Mouse (Mus musculus) ES-Bruce4 (cell line): Measurements from ENCODE around the gene Chchd5. TPM values are rescaled to one million over a fixed set of nuclear protein-coding genes. Genes with fewer than 3 reads are reported as not detected.
A peak's percentile ranks its signal among the peaks of the same experiment; 100 is the strongest.

ENCODE experiments used
- H3K27ac ChIP-seq: 2 replicates; pipeline ENCODE4 v1.5.1; 2012; ENCODE audit warnings: low read length, inconsistent platforms; ENCODE audit not compliant: insufficient read depth
- H3K27me3 ChIP-seq: 2 replicates; pipeline ENCODE4 v1.6.1; 2012; ENCODE audit warnings: mild to moderate bottlenecking, low read length, inconsistent platforms; ENCODE audit not compliant: control insufficient read depth, poor library complexity, insufficient read depth, severe bottlenecking
- H3K36me3 ChIP-seq: 2 replicates; pipeline ENCODE4 v1.6.1; 2012; ENCODE audit warnings: inconsistent platforms, mild to moderate bottlenecking, low read length, moderate library complexity; ENCODE audit not compliant: control insufficient read depth, poor library complexity, insufficient read depth, severe bottlenecking
- H3K4me1 ChIP-seq: one replicate; pipeline ENCODE4 v1.8.1; 2011; ENCODE audit warnings: low read length; ENCODE audit not compliant: control insufficient read depth, insufficient read depth
- H3K4me3 ChIP-seq: 2 replicates; pipeline ENCODE4 v1.5.1; 2011; ENCODE audit warnings: low read depth, mild to moderate bottlenecking, low read length
- H3K9ac ChIP-seq: 2 replicates; pipeline ENCODE4 v1.6.1; 2012; ENCODE audit warnings: low read depth, mild to moderate bottlenecking, inconsistent platforms; ENCODE audit not compliant: poor library complexity, severe bottlenecking
- H3K9me3 ChIP-seq: replicated peaks from 2 replicates; pipeline ENCODE4 v1.6.1; 2012; ENCODE audit warnings: mild to moderate bottlenecking, low read length, inconsistent platforms; ENCODE audit not compliant: control insufficient read depth, poor library complexity, insufficient read depth, severe bottlenecking
- CTCF ChIP-seq: IDR thresholded peaks from one replicate; pipeline ENCODE4 v1.8.1; 2011; ENCODE audit warnings: low read depth, low read length
- EP300 ChIP-seq: IDR thresholded peaks from 2 replicates; pipeline ENCODE4 v1.6.1; 2011; ENCODE audit warnings: low read depth, low read length; ENCODE audit not compliant: insufficient read depth
- POLR2A ChIP-seq: IDR thresholded peaks from one replicate; pipeline ENCODE4 v1.8.1; 2011; ENCODE audit warnings: low read length; ENCODE audit not compliant: insufficient read depth
- polyA plus RNA-seq: library from polyadenylated mRNA; stranded (reverse); fragments of >200 nt; gene quantifications from 2 replicates; pipeline ENCODE4 v1.2.4, GENCODE M21; 2011; ENCODE audit warnings: low read depth; ENCODE audit not compliant: missing spikeins, insufficient read depth, insufficient read length

Chchd5 gene
- polyA plus RNA-seq, 1 experiment: 43.8 TPM

GRCm38 (mm10) chr2:129183561-129184031 lies 54.1 kb downstream of the Chchd5 start:
- Histone ChIP-seq H3K4me1 (peaks cover 2% of the 10 kb centered on the region), H3K27me3 (no peaks in the 10 kb centered on the region), H3K27ac (no peak overlapping the region), H3K36me3 (no peaks in the 10 kb centered on the region), H3K9me3 (no peaks in the 10 kb centered on the region), H3K4me3 (0 out of 2 replicates have a peak overlapping the region, but pooled peaks have one; percentile 4), H3K9ac (peak overlapping the region; percentile 21; the same call in 1 of the 2 replicates)
- TF ChIP-seq CTCF: no peak
- TF ChIP-seq POLR2A: no peak
- TF ChIP-seq EP300: no peak

Other genes with a start within 250 kb of the Chchd5 start
- 11.6 and 13.1 TPM in 2 replicates for gene Zc3h8, start 185.6 kb upstream of the Chchd5 start, polyA plus RNA-seq
- 10.8 and 12.7 TPM in 2 replicates for gene Zc3h6, start 162.3 kb upstream of the Chchd5 start, polyA plus RNA-seq
- 0.72 and 1.8 TPM in 2 replicates for gene Gm10762, start 162.0 kb upstream of the Chchd5 start, polyA plus RNA-seq
- 0.15 TPM in 1 of 2 replicates, not detected in the other for gene Vinac1, start 81.5 kb upstream of the Chchd5 start, polyA plus RNA-seq
- 5.8 and 8.2 TPM in 2 replicates for gene Ttl, start 63.8 kb upstream of the Chchd5 start, polyA plus RNA-seq
- 57.1 and 64.2 TPM in 2 replicates for gene Polr1b, start 28.7 kb upstream of the Chchd5 start, polyA plus RNA-seq
- gene Slc20a1, start 69.1 kb downstream of the Chchd5 start, polyA plus RNA-seq: 224 and 225 TPM in 2 replicates
- 53.1 and 58.1 TPM in 2 replicates for gene Ckap2l, start 167.5 kb downstream of the Chchd5 start, polyA plus RNA-seq
- gene Il1a, start 180.3 kb downstream of the Chchd5 start, polyA plus RNA-seq: not detected in 2 replicates
- gene Il1b, start 241.4 kb downstream of the Chchd5 start, polyA plus RNA-seq: not detected in 2 replicates